Mouse (Mus musculus) CH12.LX (cell line): ENCODE data around the gene Immt. TPM values are rescaled to one million over a fixed set of nuclear protein-coding genes. Genes with fewer than 3 reads are reported as not detected.

Experiments used
- DNase-seq: peaks from one replicate; pipeline ENCODE4 v3.0.0-alpha.2; 2013; ENCODE audit errors: extremely low read depth
- H3K27ac ChIP-seq: 2 replicates; pipeline ENCODE4 v1.5.1; 2012; ENCODE audit warnings: low read depth, mild to moderate bottlenecking, control low read depth, moderate library complexity; ENCODE audit not compliant: insufficient read depth
- H3K27me3 ChIP-seq: replicated peaks from 2 replicates; pipeline ENCODE3; 2012; ENCODE audit warnings: inconsistent platforms
- H3K36me3 ChIP-seq, 2 experiments: replicated peaks in 1 of 2; 2 replicates each; pipeline versions ENCODE3 to v1.6.1; 2012; ENCODE audit warnings: inconsistent platforms in 1 of 2, low read length in 1 of 2, mild to moderate bottlenecking in 1 of 2, mixed read lengths in 1 of 2, moderate library complexity in 1 of 2; ENCODE audit not compliant: control insufficient read depth in 1 of 2, insufficient read depth in 1 of 2
- H3K4me1 ChIP-seq, 2 experiments: 2 replicates each; pipeline ENCODE4 v1.6.1; 2012; ENCODE audit warnings: inconsistent platforms in 1 of 2, moderate library complexity in 1 of 2; ENCODE audit not compliant: insufficient read depth in 2 of 2, control insufficient read depth in 1 of 2
- H3K4me2 ChIP-seq: 2 replicates; pipeline ENCODE4 v1.6.1; 2012; ENCODE audit warnings: low read depth, mild to moderate bottlenecking, control low read depth; ENCODE audit not compliant: poor library complexity, insufficient read depth, severe bottlenecking
- H3K4me3 ChIP-seq, 3 experiments: fragments of 150-350 bp in 1 of 3; sonication (generic) in 1 of 3; replicated peaks in 1 of 3; 2 replicates each; pipeline versions ENCODE3 to v1.5.1; 2011 to 2012; ENCODE audit warnings: low read depth in 2 of 3, low read length in 2 of 3, mild to moderate bottlenecking in 2 of 3, moderate library complexity in 2 of 3, control low read depth in 1 of 3, improper control_type of control experiment in 1 of 3, inconsistent platforms in 1 of 3, mixed read lengths in 1 of 3; ENCODE audit not compliant: poor library complexity in 1 of 3
- H3K79me2 ChIP-seq: replicated peaks from 2 replicates; pipeline ENCODE4 v1.6.1; 2012; ENCODE audit warnings: mild to moderate bottlenecking, moderate library complexity; ENCODE audit not compliant: control insufficient read depth, poor library complexity, insufficient read depth, severe bottlenecking; ENCODE audit errors: extremely low read depth
- H3K9ac ChIP-seq: 2 replicates; pipeline ENCODE4 v1.6.1; 2012; ENCODE audit warnings: low read depth, mild to moderate bottlenecking, control low read depth, moderate library complexity; ENCODE audit not compliant: insufficient read depth
- H3K9me3 ChIP-seq: replicated peaks from 2 replicates; pipeline ENCODE3; 2012; ENCODE audit warnings: low read length, inconsistent platforms, mixed read lengths
- BHLHE40 ChIP-seq: IDR thresholded peaks from 2 replicates; pipeline ENCODE4 v1.6.1; 2011; ENCODE audit warnings: mild to moderate bottlenecking, low read depth, low read length, improper control_type of control experiment
- CHD1 ChIP-seq: IDR thresholded peaks from 2 replicates; pipeline ENCODE4 v1.6.1; 2012; ENCODE audit warnings: low read depth, low read length, improper control_type of control experiment, inconsistent platforms
- CTCF ChIP-seq, 2 experiments: IDR thresholded peaks in 1 of 2; conservative IDR thresholded peaks in 1 of 2; 2 replicates each; pipeline ENCODE4 v1.5.1; 2011 to 2012; ENCODE audit warnings: low read depth in 2 of 2, low read length in 2 of 2, improper control_type of control experiment in 1 of 2, inconsistent platforms in 1 of 2, mild to moderate bottlenecking in 1 of 2, moderate library complexity in 1 of 2
- E2F4 ChIP-seq: IDR thresholded peaks from 2 replicates; pipeline ENCODE4 v1.6.1; 2011; ENCODE audit warnings: low read depth, low read length, improper control_type of control experiment; ENCODE audit not compliant: insufficient replicate concordance
- ELF1 ChIP-seq: IDR thresholded peaks from 2 replicates; pipeline ENCODE4 v1.6.1; 2014; ENCODE audit warnings: low read depth, mild to moderate bottlenecking, inconsistent platforms, low read length, improper control_type of control experiment
- ETS1 ChIP-seq: conservative IDR thresholded peaks from 2 replicates; pipeline ENCODE4 v1.6.1; 2012; ENCODE audit warnings: low read depth, mild to moderate bottlenecking, inconsistent platforms, low read length, improper control_type of control experiment, moderate library complexity
- HCFC1 ChIP-seq: IDR thresholded peaks from 2 replicates; pipeline ENCODE4 v1.6.1; 2012; ENCODE audit warnings: low read depth, mild to moderate bottlenecking, inconsistent platforms, low read length, improper control_type of control experiment
- JUND ChIP-seq: conservative IDR thresholded peaks from 2 replicates; pipeline ENCODE4 v1.6.1; 2011; ENCODE audit warnings: low read depth, low read length, improper control_type of control experiment
- MAFK ChIP-seq: IDR thresholded peaks from 2 replicates; pipeline ENCODE4 v1.6.1; 2011; ENCODE audit warnings: low read length, improper control_type of control experiment; ENCODE audit not compliant: insufficient replicate concordance
- MAX ChIP-seq: IDR thresholded peaks from 2 replicates; pipeline ENCODE4 v1.6.1; 2011; ENCODE audit warnings: low read length, improper control_type of control experiment
- MEF2A ChIP-seq: IDR thresholded peaks from 2 replicates; pipeline ENCODE4 v1.6.1; 2014; ENCODE audit warnings: low read depth, mild to moderate bottlenecking, inconsistent platforms, low read length, improper control_type of control experiment, borderline replicate concordance
- MYC ChIP-seq: IDR thresholded peaks from 2 replicates; pipeline ENCODE4 v1.6.1; 2011; ENCODE audit warnings: low read depth, mild to moderate bottlenecking, improper control_type of control experiment, low read length
- NELFE ChIP-seq: IDR thresholded peaks from 2 replicates; pipeline ENCODE4 v1.6.1; 2011; ENCODE audit warnings: low read depth, low read length, improper control_type of control experiment
- NRF1 ChIP-seq: IDR thresholded peaks from 2 replicates; pipeline ENCODE4 v1.6.1; 2014; ENCODE audit warnings: low read depth, mild to moderate bottlenecking, inconsistent platforms, low read length, improper control_type of control experiment, moderate library complexity
- PAX5 ChIP-seq: IDR thresholded peaks from 2 replicates; pipeline ENCODE4 v1.6.1; 2012; ENCODE audit warnings: low read length, inconsistent platforms, mixed read lengths
- POLR2AphosphoS2 ChIP-seq: IDR thresholded peaks from 2 replicates; pipeline ENCODE4 v1.6.1; 2011; ENCODE audit warnings: low read depth, low read length, improper control_type of control experiment
- SIN3A ChIP-seq: IDR thresholded peaks from 2 replicates; pipeline ENCODE4 v1.6.1; 2012; ENCODE audit warnings: low read length, improper control_type of control experiment, inconsistent platforms
- TCF12 ChIP-seq: IDR thresholded peaks from 2 replicates; pipeline ENCODE4 v1.6.1; 2014; ENCODE audit warnings: low read depth, mild to moderate bottlenecking, inconsistent platforms, low read length, improper control_type of control experiment
- UBTF ChIP-seq: IDR thresholded peaks from 2 replicates; pipeline ENCODE4 v1.6.1; 2012; ENCODE audit warnings: low read depth, mild to moderate bottlenecking, inconsistent platforms, low read length, improper control_type of control experiment, moderate library complexity
- USF1 ChIP-seq: IDR thresholded peaks from 2 replicates; pipeline ENCODE4 v1.6.1; 2014; ENCODE audit warnings: low read depth, mild to moderate bottlenecking, inconsistent platforms, low read length, improper control_type of control experiment
- USF2 ChIP-seq: conservative IDR thresholded peaks from 2 replicates; pipeline ENCODE4 v1.6.1; 2011; ENCODE audit warnings: low read depth, low read length, improper control_type of control experiment
- ZKSCAN1 ChIP-seq: IDR thresholded peaks from 2 replicates; pipeline ENCODE4 v1.6.1; 2012; ENCODE audit warnings: low read depth, inconsistent platforms, low read length, improper control_type of control experiment, borderline replicate concordance
- dilution Hi-C: fragments of 300-500 bp; cut with MboI; formaldehyde crosslinking; loops from 2 replicates; pipeline ENCODE4 v1.14.3; 2020; ENCODE audit warnings: low sequenced_read_pairs; ENCODE audit not compliant: extremely low pct_unique_long_range_greater_than_20kb, extremely low pct_ligation_motif_present
- in situ Hi-C: fragments of 300-500 bp; cut with MboI; formaldehyde crosslinking; loops from 3 replicates; pipeline ENCODE4 v1.14.3; 2019; ENCODE audit warnings: low sequenced_read_pairs, low pct_ligation_motif_present, low pct_unique_long_range_greater_than_20kb, mixed read lengths
- polyA plus RNA-seq: library from polyadenylated mRNA; unstranded; fragments of >175 nt; gene quantifications from 2 replicates; pipeline ENCODE4 v1.2.1, GENCODE M21; 2012; ENCODE audit warnings: low read depth; ENCODE audit not compliant: insufficient read length
- total RNA-seq, 2 experiments: library from RNA; depleted of rRNA; stranded (reverse); fragments of 300-350 nt in 1 of 2; fragments of >200 nt in 1 of 2; gene quantifications; 2 replicates each; pipeline ENCODE4 v1.2.3; 2012 to 2014

Gene Immt
- total and polyA plus RNA-seq, 3 experiments: 97.5 to 161 (median 156) TPM

GRCm38 (mm10) chr6:71823488-71823887, 7.6 kb upstream of the Immt start (continued):
- TF ChIP-seq MAFK (no peak), POLR2AphosphoS2 (no peak)

- Histone ChIP-seq H3K4me1 (peaks cover 8 to 34% of the 10 kb centered on the region in 2 experiments; a peak in 3 of 4 replicates), H3K27ac (no peak overlapping the region), H3K27me3 (no peaks in the 10 kb centered on the region), H3K9ac (peak overlapping the region; percentile 62; the same call in 1 of the 2 replicates), H3K4me2 (peak overlapping the region; percentile 89), H3K9me3 (no peaks in the 10 kb centered on the region), H3K4me3 (peak overlapping the region; percentile 82 to 94 (median 83)), H3K36me3 (peaks cover 0 to 6% of the 10 kb centered on the region in 2 experiments), H3K79me2 (peaks cover 42% of the 10 kb centered on the region)
- TF ChIP-seq CHD1 (no peak), BHLHE40 (no peak), MEF2A (peak; percentile 3; the same call in 1 of the 2 replicates), CTCF (conservative IDR thresholded peaks at IDR 0.05 in 1 of 2, IDR thresholded peaks at IDR 0.05 in 1 of 2; ENCODE audit: low read depth in 2 of 2, low read length in 2 of 2) (no peak)
- no peak for DNase-seq
- dilution Hi-C loops (no loop called here), in situ Hi-C loops (loop anchor here (25.0 kb wide), 3 partner anchors 187 to 537 kb away; partner anchors contain the start of genes Kdm3a and Rmnd5a)
Measured at GRCm38 (mm10) chr6:71823961-71824360, 7.2 kb upstream of the Immt start.

DNA sequence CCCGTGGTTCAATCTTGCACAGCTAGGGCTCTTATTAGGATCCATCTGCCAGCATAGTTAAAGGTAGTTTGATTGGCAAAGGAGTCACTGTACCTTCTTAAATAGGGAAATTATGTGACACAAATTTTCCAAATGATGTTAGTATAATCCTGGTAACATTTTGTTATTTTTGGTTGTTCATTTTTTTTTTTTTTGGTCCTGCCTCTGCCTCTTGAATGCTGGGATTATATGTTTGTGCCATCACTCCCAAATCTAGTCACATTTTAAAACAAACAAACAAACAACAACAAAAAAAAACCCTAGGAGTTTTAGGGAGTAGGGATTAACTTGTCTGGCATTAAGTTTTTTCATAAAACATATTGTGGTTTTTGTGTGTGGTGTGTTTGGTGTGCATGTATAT, 4.3 kb upstream of the Immt start, which contains the start of gene Mrpl35:
Gene Mrpl35, minus strand, starts transcription at position 101 of the 400 bp plus-strand sequence.
- no peaks in the 10 kb centered on the region for H3K27me3 ChIP-seq
- H3K36me3 ChIP-seq: no peaks in the 10 kb centered on the region
- H3K9me3 ChIP-seq: no peaks in the 10 kb centered on the region
- dilution Hi-C loops: no loop called here
- in situ Hi-C loops: no loop called here
- no peak within 1 kb of the TSS for H3K4me3 ChIP-seq
- no peak within 1 kb of the TSS for H3K4me2 ChIP-seq
- no peak within 1 kb of the TSS for H3K27ac ChIP-seq
- DNase-seq: no peak
- H3K9ac ChIP-seq: no peak within 1 kb of the TSS
- TF ChIP-seq MEF2A: no peak
- TF ChIP-seq UBTF: no peak
- no peak for TF ChIP-seq POLR2AphosphoS2
- no peak for TF ChIP-seq USF2
- TF ChIP-seq ELF1: no peak
- TF ChIP-seq PAX5: no peak
- no peak for TF ChIP-seq TCF12
- no peak for TF ChIP-seq NELFE
- no peak for TF ChIP-seq USF1
- TF ChIP-seq MAX: no peak
- no peak for TF ChIP-seq JUND
- TF ChIP-seq E2F4: no peak
- TF ChIP-seq SIN3A: no peak
- no peak for TF ChIP-seq NRF1
- TF ChIP-seq ZKSCAN1: no peak
- TF ChIP-seq CHD1: no peak
- no peak for TF ChIP-seq HCFC1
- TF ChIP-seq MYC: no peak
- TF ChIP-seq ETS1: no peak
- TF ChIP-seq, all 38 proteins: peak for 0
- peaks cover 2 to 19% of the 10 kb centered on the region in 2 experiments; a peak in 3 of 4 replicates for H3K4me1 ChIP-seq
- H3K79me2 ChIP-seq: peaks cover 19% of the 10 kb centered on the region
